Mouse (Mus musculus): ENCODE data around the gene Efcab14. TPM values are rescaled to one million over a fixed set of nuclear protein-coding genes. Genes with fewer than 3 reads are reported as not detected.

Gene Efcab14
- polyA plus RNA-seq, 1 experiment from 2014 or later: 34.4 TPM

GRCm38 (mm10) chr4:115784769-115785510 is 47.4 kb downstream of the Efcab14 start, which contains the start of gene Atpaf1:
Atpaf1 (plus strand) TSS chr4:115784812.
- Histone ChIP-seq H3K4me1 (peaks cover 19% of the 10 kb centered on the region), H3K9me3 (replicated peaks) (no peaks in the 10 kb centered on the region), H3K27ac (replicated peaks) (peak within 1 kb of the TSS; percentile 91), H3K36me3 (peaks cover 21% of the 10 kb centered on the region), H3K27me3 (ENCODE audit: low read depth, poor library complexity, severe bottlenecking) (no peaks in the 10 kb centered on the region; the same call in 1 of the 2 replicates), H3K4me3 (peak within 1 kb of the TSS; percentile 83)
- peak; percentile 78 for DNase-seq (ENCODE audit: low spot score)
- WGBS: under 1% methylated on average over 63 of the region's 69 CpGs

- peak overlapping the region; percentile 83 for H3K4me3 ChIP-seq
- peaks cover 28% of the 10 kb centered on the region for H3K36me3 ChIP-seq
- 61% methylated on average over 7 of the region's 7 CpGs for WGBS
- H3K27ac ChIP-seq (replicated peaks): peak overlapping the region; percentile 91
- no peaks in the 10 kb centered on the region for H3K9me3 ChIP-seq (replicated peaks)
- DNase-seq (ENCODE audit: low spot score): no peak
- no peaks in the 10 kb centered on the region; the same call in 1 of the 2 replicates for H3K27me3 ChIP-seq (ENCODE audit: low read depth, poor library complexity, severe bottlenecking)
- H3K4me1 ChIP-seq: peaks cover 19% of the 10 kb centered on the region
Observed at GRCm38 (mm10) chr4:115785511-115786034, 48.0 kb downstream of the Efcab14 start.

GRCm38 (mm10) chr4:115790864-115791263 is 53.3 kb downstream of the Efcab14 start:
- no peak for DNase-seq (ENCODE audit: low spot score)
- no peaks in the 10 kb centered on the region for H3K9me3 ChIP-seq (replicated peaks)
- no peaks in the 10 kb centered on the region for H3K27me3 ChIP-seq (ENCODE audit: low read depth, poor library complexity, severe bottlenecking)
- peaks cover 4% of the 10 kb centered on the region for H3K4me1 ChIP-seq
- no peak overlapping the region for H3K4me3 ChIP-seq
- H3K36me3 ChIP-seq: peaks cover 65% of the 10 kb centered on the region
- H3K27ac ChIP-seq (replicated peaks): no peak overlapping the region
- 86% methylated on average over 3 of the region's 3 CpGs for WGBS

- peaks cover 83% of the 10 kb centered on the region for H3K36me3 ChIP-seq
Observed at GRCm38 (mm10) chr4:115795360-115795759, 57.8 kb downstream of the Efcab14 start.

GRCm38 (mm10) chr4:115799981-115800380 is 62.4 kb downstream of the Efcab14 start:
- Histone ChIP-seq H3K27me3 (ENCODE audit: low read depth, poor library complexity, severe bottlenecking) (no peaks in the 10 kb centered on the region), H3K36me3 (peaks cover 72% of the 10 kb centered on the region), H3K4me1 (no peaks in the 10 kb centered on the region), H3K4me3 (no peak overlapping the region), H3K27ac (replicated peaks) (no peak overlapping the region), H3K9me3 (replicated peaks) (no peaks in the 10 kb centered on the region)
- no peak for DNase-seq (ENCODE audit: low spot score)
- 91% methylated on average over 3 of the region's 3 CpGs for WGBS

More at GRCm38 (mm10) chr4:115795360-115795759, 57.8 kb downstream of the Efcab14 start:
- no peak overlapping the region for H3K4me3 ChIP-seq
- H3K27ac ChIP-seq (replicated peaks): no peak overlapping the region
- DNase-seq (ENCODE audit: low spot score): no peak
- no peaks in the 10 kb centered on the region for H3K9me3 ChIP-seq (replicated peaks)
- no peaks in the 10 kb centered on the region for H3K27me3 ChIP-seq (ENCODE audit: low read depth, poor library complexity, severe bottlenecking)
- no peaks in the 10 kb centered on the region for H3K4me1 ChIP-seq
- WGBS: 92% methylated on average over 3 of the region's 3 CpGs

GRCm38 (mm10) chr4:115812326-115812725 is 74.8 kb downstream of the Efcab14 start:
- Histone ChIP-seq H3K36me3 (peaks cover 57% of the 10 kb centered on the region), H3K9me3 (replicated peaks) (no peaks in the 10 kb centered on the region), H3K27ac (replicated peaks) (no peak overlapping the region), H3K27me3 (ENCODE audit: low read depth, poor library complexity, severe bottlenecking) (no peaks in the 10 kb centered on the region), H3K4me1 (no peaks in the 10 kb centered on the region), H3K4me3 (no peak overlapping the region)
- WGBS: 85% methylated on average over 4 of the region's 4 CpGs
- DNase-seq (ENCODE audit: low spot score): no peak

- H3K9me3 ChIP-seq (replicated peaks): no peaks in the 10 kb centered on the region
- H3K27ac ChIP-seq (replicated peaks): no peak overlapping the region
- H3K27me3 ChIP-seq (ENCODE audit: low read depth, poor library complexity, severe bottlenecking): no peaks in the 10 kb centered on the region
- H3K4me1 ChIP-seq: 0 out of 2 replicates have a peak, but pooled peaks cover 6% of the 10 kb centered on the region
- WGBS: 93% methylated on average over 5 of the region's 5 CpGs
- no peak for DNase-seq (ENCODE audit: low spot score)
- H3K36me3 ChIP-seq: peaks cover 59% of the 10 kb centered on the region
- no peak overlapping the region for H3K4me3 ChIP-seq
Observed at GRCm38 (mm10) chr4:115815606-115816005, 78.1 kb downstream of the Efcab14 start.

- H3K27me3 ChIP-seq (ENCODE audit: low read depth, poor library complexity, severe bottlenecking): no peaks in the 10 kb centered on the region
- no peak overlapping the region for H3K4me3 ChIP-seq
- WGBS: 80% methylated on average over 3 of the region's 3 CpGs
- no peak for DNase-seq (ENCODE audit: low spot score)
- peaks cover 25% of the 10 kb centered on the region for H3K36me3 ChIP-seq
- no peak overlapping the region for H3K27ac ChIP-seq (replicated peaks)
- H3K9me3 ChIP-seq (replicated peaks): no peaks in the 10 kb centered on the region
- H3K4me1 ChIP-seq: 0 out of 2 replicates have a peak, but pooled peaks cover 6% of the 10 kb centered on the region
Observed at GRCm38 (mm10) chr4:115820199-115820598, 82.7 kb downstream of the Efcab14 start.

- Histone ChIP-seq H3K9me3 (replicated peaks) (no peaks in the 10 kb centered on the region), H3K27me3 (ENCODE audit: low read depth, poor library complexity, severe bottlenecking) (no peaks in the 10 kb centered on the region), H3K4me1 (0 out of 2 replicates have a peak, but pooled peaks cover 6% of the 10 kb centered on the region), H3K4me3 (no peak overlapping the region), H3K36me3 (peaks cover 18% of the 10 kb centered on the region; the same call in 1 of the 2 replicates), H3K27ac (replicated peaks) (no peak overlapping the region)
- 65% methylated on average over 3 of the region's 3 CpGs for WGBS
- DNase-seq (ENCODE audit: low spot score): no peak
Observed at GRCm38 (mm10) chr4:115820944-115821343, 83.4 kb downstream of the Efcab14 start.

GRCm38 (mm10) chr4:115821431-115821830 is 83.9 kb downstream of the Efcab14 start:
- Histone ChIP-seq H3K27me3 (ENCODE audit: low read depth, poor library complexity, severe bottlenecking) (peaks cover 1% of the 10 kb centered on the region; the same call in 1 of the 2 replicates), H3K27ac (replicated peaks) (no peak overlapping the region), H3K4me3 (no peak overlapping the region), H3K9me3 (replicated peaks) (no peaks in the 10 kb centered on the region), H3K4me1 (0 out of 2 replicates have a peak, but pooled peaks cover 6% of the 10 kb centered on the region), H3K36me3 (peaks cover 13% of the 10 kb centered on the region; the same call in 1 of the 2 replicates)
- DNase-seq (ENCODE audit: low spot score): no peak

GRCm38 (mm10) chr4:115821928-115822327 is 84.4 kb downstream of the Efcab14 start:
- no peak overlapping the region for H3K27ac ChIP-seq (replicated peaks)
- WGBS: 79% methylated on average over 3 of the region's 3 CpGs

GRCm38 (mm10) chr4:115824178-115824577 is 86.6 kb downstream of the Efcab14 start:
- Histone ChIP-seq H3K4me1 (peaks cover 27% of the 10 kb centered on the region), H3K27ac (replicated peaks) (no peak overlapping the region), H3K9me3 (replicated peaks) (no peaks in the 10 kb centered on the region), H3K27me3 (ENCODE audit: low read depth, poor library complexity, severe bottlenecking) (peaks cover 13% of the 10 kb centered on the region), H3K4me3 (no peak overlapping the region), H3K36me3 (peaks cover 12% of the 10 kb centered on the region; the same call in 1 of the 2 replicates)
- 66% methylated on average over 2 of the region's 2 CpGs for WGBS
- DNase-seq (ENCODE audit: low spot score): no peak

More at GRCm38 (mm10) chr4:115821928-115822327, 84.4 kb downstream of the Efcab14 start:
- H3K4me3 ChIP-seq: no peak overlapping the region
- DNase-seq (ENCODE audit: low spot score): no peak
- H3K27me3 ChIP-seq (ENCODE audit: low read depth, poor library complexity, severe bottlenecking): peaks cover 6% of the 10 kb centered on the region
- no peaks in the 10 kb centered on the region for H3K9me3 ChIP-seq (replicated peaks)
- 0 out of 2 replicates have a peak, but pooled peaks cover 6% of the 10 kb centered on the region for H3K4me1 ChIP-seq
- peaks cover 12% of the 10 kb centered on the region; the same call in 1 of the 2 replicates for H3K36me3 ChIP-seq

- Histone ChIP-seq H3K27ac (replicated peaks) (no peak overlapping the region), H3K36me3 (peaks cover 4% of the 10 kb centered on the region; the same call in 1 of the 2 replicates), H3K4me1 (peaks cover 25% of the 10 kb centered on the region), H3K4me3 (no peak overlapping the region), H3K9me3 (replicated peaks) (no peaks in the 10 kb centered on the region), H3K27me3 (ENCODE audit: low read depth, poor library complexity, severe bottlenecking) (peaks cover 24% of the 10 kb centered on the region)
- 82% methylated on average over 2 of the region's 2 CpGs for WGBS
- no peak for DNase-seq (ENCODE audit: low spot score)
Observed at GRCm38 (mm10) chr4:115825271-115825670, 87.7 kb downstream of the Efcab14 start.
